Mouse (Mus musculus): ENCODE data around the gene Unc93b1. TPM values are rescaled to one million over a fixed set of nuclear protein-coding genes. Genes with fewer than 3 reads are reported as not detected.
"Not testable (repeated sequence)": the region's sequence is repeated elsewhere in the genome, so short reads cannot be mapped to it uniquely, and the experiment has no call there.

Unc93b1 gene
- polyA plus RNA-seq, 1 experiment: not detected

GRCm38 (mm10) chr19:3964030-3964429, 29.0 kb downstream of the Unc93b1 start:
- Histone ChIP-seq H3K4me3 (ENCODE audit: insufficient read depth, low read depth, low read length) (no peak overlapping the region), H3K27ac (ENCODE audit: insufficient read depth, low read depth, low read length) (no peak overlapping the region), H3K4me1 (ENCODE audit: control insufficient read depth, insufficient read depth, low read length) (peaks cover 3% of the 10 kb centered on the region; the same call in 1 of the 2 replicates)
- TF ChIP-seq CTCF (IDR thresholded peaks at IDR 0.05; ENCODE audit: insufficient read depth, low read depth, low read length) (no peak), POLR2A (IDR thresholded peaks at IDR 0.05; ENCODE audit: insufficient read depth, low read depth, low read length) (no peak)
- 81% methylated on average over 4 of the region's 4 CpGs for WGBS

GRCm38 (mm10) chr19:3966330-3967075, 31.5 kb downstream of the Unc93b1 start:
- no peak overlapping the region for H3K4me3 ChIP-seq (ENCODE audit: insufficient read depth, low read depth, low read length)
- 71% methylated on average over 11 of the region's 11 CpGs for whole genome bisulfite sequencing
- H3K27ac ChIP-seq (ENCODE audit: insufficient read depth, low read depth, low read length): no peak overlapping the region
- H3K4me1 ChIP-seq (ENCODE audit: control insufficient read depth, insufficient read depth, low read length): peaks cover 3% of the 10 kb centered on the region; the same call in 1 of the 2 replicates
- TF ChIP-seq POLR2A (IDR thresholded peaks at IDR 0.05; ENCODE audit: insufficient read depth, low read depth, low read length) (no peak), CTCF (IDR thresholded peaks at IDR 0.05; ENCODE audit: insufficient read depth, low read depth, low read length) (no peak)

DNA sequence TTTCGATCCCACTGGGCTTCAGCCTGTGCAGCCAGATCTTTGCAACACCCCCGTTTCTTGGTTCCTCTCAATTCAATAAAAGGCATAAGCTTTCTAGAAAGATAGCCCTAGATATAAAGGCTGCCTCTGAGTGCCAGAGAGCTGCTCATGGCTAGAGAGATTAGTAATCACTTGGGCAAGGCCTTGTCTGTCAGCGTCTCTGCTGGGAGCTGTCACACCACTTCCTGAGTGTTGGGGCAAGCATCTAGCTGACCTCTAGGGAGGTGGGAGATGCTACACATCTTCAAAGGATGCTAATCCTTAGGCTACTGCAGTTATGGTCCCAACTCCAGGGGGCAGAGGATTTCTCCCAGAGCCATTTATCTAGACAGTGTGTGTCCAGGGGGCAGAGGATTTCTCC, 32.3 kb downstream of the Unc93b1 start:
- TF ChIP-seq CTCF (IDR thresholded peaks at IDR 0.05; ENCODE audit: insufficient read depth, low read depth, low read length) (no peak), POLR2A (IDR thresholded peaks at IDR 0.05; ENCODE audit: insufficient read depth, low read depth, low read length) (no peak)
- Histone ChIP-seq H3K27ac (ENCODE audit: insufficient read depth, low read depth, low read length) (no peak overlapping the region), H3K4me3 (ENCODE audit: insufficient read depth, low read depth, low read length) (no peak overlapping the region), H3K4me1 (ENCODE audit: control insufficient read depth, insufficient read depth, low read length) (no peaks in the 10 kb centered on the region)
- WGBS: 72% methylated on average over 3 of the region's 3 CpGs

DNA sequence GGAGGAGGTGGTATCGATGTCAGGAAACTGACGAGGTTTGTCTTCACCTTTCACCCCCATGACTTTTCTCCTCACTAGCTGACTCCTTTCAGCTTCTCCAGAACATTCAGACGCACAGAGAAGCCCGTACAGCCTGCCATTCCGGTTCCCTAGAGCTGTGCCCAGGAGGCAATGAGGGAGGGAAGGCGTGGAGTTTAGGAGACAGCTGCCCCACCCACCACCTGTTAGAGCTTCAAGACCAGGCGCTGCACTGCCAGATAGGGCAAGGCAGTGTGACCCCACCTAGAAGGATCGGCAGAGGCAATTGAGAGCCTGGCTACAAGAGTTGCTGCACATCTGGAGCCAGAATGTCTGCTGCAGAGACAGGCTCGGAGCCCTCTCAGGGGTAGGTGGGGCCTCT, 37.2 kb downstream of the Unc93b1 start, which contains the start of gene Aldh3b2:
Gene Aldh3b2 (plus strand): TSS at position 100 of the 400 bp plus-strand sequence.
- no peak within 1 kb of the TSS for H3K4me3 ChIP-seq (ENCODE audit: insufficient read depth, low read depth, low read length)
- H3K27ac ChIP-seq (ENCODE audit: insufficient read depth, low read depth, low read length): no peak within 1 kb of the TSS
- H3K4me1 ChIP-seq (ENCODE audit: control insufficient read depth, insufficient read depth, low read length): peaks cover 7% of the 10 kb centered on the region
- TF ChIP-seq POLR2A (IDR thresholded peaks at IDR 0.05; ENCODE audit: insufficient read depth, low read depth, low read length) (no peak), CTCF (IDR thresholded peaks at IDR 0.05; ENCODE audit: insufficient read depth, low read depth, low read length) (no peak)
- 57% methylated on average over 9 of the region's 9 CpGs for WGBS

- not testable (repeated sequence) for H3K4me1 ChIP-seq (ENCODE audit: control insufficient read depth, insufficient read depth, low read length)
Observed at GRCm38 (mm10) chr19:3974608-3975007, 39.6 kb downstream of the Unc93b1 start.

GRCm38 (mm10) chr19:3975866-3976265, 40.9 kb downstream of the Unc93b1 start:
- no peak for TF ChIP-seq POLR2A (IDR thresholded peaks at IDR 0.05; ENCODE audit: insufficient read depth, low read depth, low read length)
- no peak for TF ChIP-seq CTCF (IDR thresholded peaks at IDR 0.05; ENCODE audit: insufficient read depth, low read depth, low read length)
- H3K4me3 ChIP-seq (ENCODE audit: insufficient read depth, low read depth, low read length): no peak overlapping the region
- no peak overlapping the region for H3K27ac ChIP-seq (ENCODE audit: insufficient read depth, low read depth, low read length)
- WGBS: 93% methylated on average over 2 of the region's 2 CpGs
- H3K4me1 ChIP-seq (ENCODE audit: control insufficient read depth, insufficient read depth, low read length): peaks cover 16% of the 10 kb centered on the region

More at GRCm38 (mm10) chr19:3974608-3975007, 39.6 kb downstream of the Unc93b1 start:
- WGBS: 39% methylated on average over 6 of the region's 6 CpGs
- H3K4me3 ChIP-seq (ENCODE audit: insufficient read depth, low read depth, low read length); H3K27ac ChIP-seq (ENCODE audit: insufficient read depth, low read depth, low read length): not testable (repeated sequence)

- TF ChIP-seq POLR2A (IDR thresholded peaks at IDR 0.05; ENCODE audit: insufficient read depth, low read depth, low read length) (no peak), CTCF (IDR thresholded peaks at IDR 0.05; ENCODE audit: insufficient read depth, low read depth, low read length) (no peak)
- Histone ChIP-seq H3K4me1 (ENCODE audit: control insufficient read depth, insufficient read depth, low read length) (peaks cover 14% of the 10 kb centered on the region), H3K4me3 (ENCODE audit: insufficient read depth, low read depth, low read length) (no peak overlapping the region), H3K27ac (ENCODE audit: insufficient read depth, low read depth, low read length) (no peak overlapping the region)
- 12% methylated on average over 4 of the region's 4 CpGs for WGBS
Observed at GRCm38 (mm10) chr19:3980309-3980708, 45.3 kb downstream of the Unc93b1 start.

- 83% methylated on average over 9 of the region's 9 CpGs for WGBS
- H3K4me3 ChIP-seq (ENCODE audit: insufficient read depth, low read depth, low read length): no peak overlapping the region
- TF ChIP-seq POLR2A (IDR thresholded peaks at IDR 0.05; ENCODE audit: insufficient read depth, low read depth, low read length): no peak
- TF ChIP-seq CTCF (IDR thresholded peaks at IDR 0.05; ENCODE audit: insufficient read depth, low read depth, low read length): no peak
Observed at GRCm38 (mm10) chr19:3980917-3981316, 45.9 kb downstream of the Unc93b1 start.

GRCm38 (mm10) chr19:3983527-3984200, 48.7 kb downstream of the Unc93b1 start:
- H3K4me3 ChIP-seq (ENCODE audit: insufficient read depth, low read depth, low read length): no peak overlapping the region
- 55% methylated on average over 9 of the region's 9 CpGs for WGBS
- no peak overlapping the region for H3K27ac ChIP-seq (ENCODE audit: insufficient read depth, low read depth, low read length)
- peaks cover 25% of the 10 kb centered on the region for H3K4me1 ChIP-seq (ENCODE audit: control insufficient read depth, insufficient read depth, low read length)
- no peak for TF ChIP-seq POLR2A (IDR thresholded peaks at IDR 0.05; ENCODE audit: insufficient read depth, low read depth, low read length)
- no peak for TF ChIP-seq CTCF (IDR thresholded peaks at IDR 0.05; ENCODE audit: insufficient read depth, low read depth, low read length)

More at GRCm38 (mm10) chr19:3980917-3981316, 45.9 kb downstream of the Unc93b1 start:
- peaks cover 15% of the 10 kb centered on the region for H3K4me1 ChIP-seq (ENCODE audit: control insufficient read depth, insufficient read depth, low read length)
- H3K27ac ChIP-seq (ENCODE audit: insufficient read depth, low read depth, low read length): no peak overlapping the region

Measured in olfactory bulb, adult 2 months (tissue).